Mouse (Mus musculus): ENCODE measurements around the gene Coa4. TPM values are rescaled to one million over a fixed set of nuclear protein-coding genes. Genes with fewer than 3 reads are reported as not detected.

Coa4 gene
- polyA plus RNA-seq, 1 experiment from 2014 or later: 19.3 TPM

GRCm38 (mm10) chr7:100497402-100497801 lies 39.5 kb upstream of the Coa4 start:
- no peak overlapping the region for H3K4me3 ChIP-seq
- WGBS: 79% methylated on average over 4 of the region's 4 CpGs
- no peaks in the 10 kb centered on the region for H3K9me3 ChIP-seq
- no peak overlapping the region; the same call in 1 of the 2 replicates for H3K27ac ChIP-seq (replicated peaks)
- peaks cover 22% of the 10 kb centered on the region for H3K27me3 ChIP-seq (replicated peaks; ENCODE audit: low read depth, poor library complexity, severe bottlenecking)
- H3K4me1 ChIP-seq: peaks cover 67% of the 10 kb centered on the region
- DNase-seq (ENCODE audit: low spot score): no peak
- peaks cover 41% of the 10 kb centered on the region for H3K36me3 ChIP-seq (replicated peaks)

- DNase-seq (ENCODE audit: low spot score): no peak
- Histone ChIP-seq H3K4me3 (no peak overlapping the region), H3K36me3 (replicated peaks) (peaks cover 41% of the 10 kb centered on the region), H3K9me3 (no peaks in the 10 kb centered on the region), H3K27ac (replicated peaks) (no peak overlapping the region), H3K4me1 (peaks cover 61% of the 10 kb centered on the region), H3K27me3 (replicated peaks; ENCODE audit: low read depth, poor library complexity, severe bottlenecking) (peaks cover 16% of the 10 kb centered on the region; the same call in 1 of the 2 replicates)
- 90% methylated on average over 13 of the region's 13 CpGs for WGBS
Measured at GRCm38 (mm10) chr7:100497982-100498381, 38.9 kb upstream of the Coa4 start.

GRCm38 (mm10) chr7:100499465-100499864 lies 37.4 kb upstream of the Coa4 start:
- Histone ChIP-seq H3K36me3 (replicated peaks) (peaks cover 41% of the 10 kb centered on the region), H3K4me1 (peaks cover 46% of the 10 kb centered on the region), H3K27me3 (replicated peaks; ENCODE audit: low read depth, poor library complexity, severe bottlenecking) (peaks cover 2% of the 10 kb centered on the region; the same call in 1 of the 2 replicates), H3K9me3 (no peaks in the 10 kb centered on the region), H3K4me3 (no peak overlapping the region), H3K27ac (replicated peaks) (no peak overlapping the region)
- DNase-seq (ENCODE audit: low spot score): no peak

GRCm38 (mm10) chr7:100500276-100500977 lies 36.4 kb upstream of the Coa4 start:
- Histone ChIP-seq H3K4me1 (peaks cover 37% of the 10 kb centered on the region), H3K27me3 (replicated peaks; ENCODE audit: low read depth, poor library complexity, severe bottlenecking) (no peaks in the 10 kb centered on the region), H3K4me3 (no peak overlapping the region), H3K27ac (replicated peaks) (no peak overlapping the region; the same call in 1 of the 2 replicates), H3K36me3 (replicated peaks) (peaks cover 41% of the 10 kb centered on the region), H3K9me3 (no peaks in the 10 kb centered on the region)
- 76% methylated on average over 16 of the region's 16 CpGs for WGBS
- DNase-seq (ENCODE audit: low spot score): no peak

GRCm38 (mm10) chr7:100501027-100501843 lies 35.6 kb upstream of the Coa4 start:
- Histone ChIP-seq H3K4me1 (peaks cover 29% of the 10 kb centered on the region), H3K9me3 (no peaks in the 10 kb centered on the region), H3K27me3 (replicated peaks; ENCODE audit: low read depth, poor library complexity, severe bottlenecking) (no peaks in the 10 kb centered on the region), H3K27ac (replicated peaks) (0 out of 2 replicates have a peak overlapping the region, but pooled peaks have one; percentile 40), H3K36me3 (replicated peaks) (peaks cover 41% of the 10 kb centered on the region), H3K4me3 (no peak overlapping the region)
- DNase-seq (ENCODE audit: low spot score): no peak
- WGBS: 69% methylated on average over 6 of the region's 6 CpGs

- no peak overlapping the region for H3K27ac ChIP-seq (replicated peaks)
- H3K27me3 ChIP-seq (replicated peaks; ENCODE audit: low read depth, poor library complexity, severe bottlenecking): no peaks in the 10 kb centered on the region; the same call in 1 of the 2 replicates
- H3K4me1 ChIP-seq: peaks cover 22% of the 10 kb centered on the region
- no peak overlapping the region for H3K4me3 ChIP-seq
- DNase-seq (ENCODE audit: low spot score): no peak
- 67% methylated on average over 2 of the region's 2 CpGs for WGBS
- no peaks in the 10 kb centered on the region for H3K9me3 ChIP-seq
- H3K36me3 ChIP-seq (replicated peaks): peaks cover 36% of the 10 kb centered on the region
Measured at GRCm38 (mm10) chr7:100501844-100502373, 35.0 kb upstream of the Coa4 start.

- WGBS: 88% methylated on average over 7 of the region's 7 CpGs
- Histone ChIP-seq H3K27ac (replicated peaks) (no peak overlapping the region), H3K36me3 (replicated peaks) (peaks cover 30% of the 10 kb centered on the region), H3K4me1 (peaks cover 21% of the 10 kb centered on the region), H3K27me3 (replicated peaks; ENCODE audit: low read depth, poor library complexity, severe bottlenecking) (no peaks in the 10 kb centered on the region; the same call in 1 of the 2 replicates), H3K4me3 (no peak overlapping the region), H3K9me3 (no peaks in the 10 kb centered on the region)
- DNase-seq (ENCODE audit: low spot score): no peak
Measured at GRCm38 (mm10) chr7:100502374-100502922, 34.4 kb upstream of the Coa4 start.

- peaks cover 15% of the 10 kb centered on the region for H3K4me1 ChIP-seq
- H3K4me3 ChIP-seq: no peak overlapping the region
- no peak overlapping the region for H3K27ac ChIP-seq (replicated peaks)
- DNase-seq (ENCODE audit: low spot score): no peak
- peaks cover 24% of the 10 kb centered on the region for H3K36me3 ChIP-seq (replicated peaks)
- WGBS: 90% methylated on average over 5 of the region's 5 CpGs
- H3K27me3 ChIP-seq (replicated peaks; ENCODE audit: low read depth, poor library complexity, severe bottlenecking): no peaks in the 10 kb centered on the region; the same call in 1 of the 2 replicates
- no peaks in the 10 kb centered on the region for H3K9me3 ChIP-seq
Measured at GRCm38 (mm10) chr7:100503076-100503475, 33.8 kb upstream of the Coa4 start.

GRCm38 (mm10) chr7:100504740-100505487 lies 32.0 kb upstream of the Coa4 start:
- no peaks in the 10 kb centered on the region for H3K9me3 ChIP-seq
- peaks cover 6% of the 10 kb centered on the region for H3K36me3 ChIP-seq (replicated peaks)
- H3K27me3 ChIP-seq (replicated peaks; ENCODE audit: low read depth, poor library complexity, severe bottlenecking): no peaks in the 10 kb centered on the region; the same call in 1 of the 2 replicates
- peaks cover 14% of the 10 kb centered on the region; the same call in 1 of the 2 replicates for H3K4me1 ChIP-seq
- H3K4me3 ChIP-seq: no peak overlapping the region
- H3K27ac ChIP-seq (replicated peaks): no peak overlapping the region
- 89% methylated on average over 13 of the region's 13 CpGs for WGBS
- no peak for DNase-seq (ENCODE audit: low spot score)

- no peak overlapping the region for H3K27ac ChIP-seq (replicated peaks)
- H3K4me1 ChIP-seq: 0 out of 2 replicates have a peak, but pooled peaks cover under 1% of the 10 kb centered on the region
- no peak overlapping the region for H3K4me3 ChIP-seq
- H3K9me3 ChIP-seq: no peaks in the 10 kb centered on the region
- DNase-seq (ENCODE audit: low spot score): no peak
- H3K36me3 ChIP-seq (replicated peaks): no peaks in the 10 kb centered on the region
- WGBS: 73% methylated on average over 4 of the region's 4 CpGs
- peaks cover 5% of the 10 kb centered on the region; the same call in 1 of the 2 replicates for H3K27me3 ChIP-seq (replicated peaks; ENCODE audit: low read depth, poor library complexity, severe bottlenecking)
Measured at GRCm38 (mm10) chr7:100506494-100506893, 30.4 kb upstream of the Coa4 start.

- no peaks in the 10 kb centered on the region for H3K9me3 ChIP-seq
- WGBS: 80% methylated on average over 3 of the region's 3 CpGs
- no peak overlapping the region for H3K27ac ChIP-seq (replicated peaks)
- no peaks in the 10 kb centered on the region for H3K36me3 ChIP-seq (replicated peaks)
- H3K4me1 ChIP-seq: no peaks in the 10 kb centered on the region
- H3K4me3 ChIP-seq: no peak overlapping the region
- peaks cover 16% of the 10 kb centered on the region; the same call in 1 of the 2 replicates for H3K27me3 ChIP-seq (replicated peaks; ENCODE audit: low read depth, poor library complexity, severe bottlenecking)
- DNase-seq (ENCODE audit: low spot score): no peak
Measured at GRCm38 (mm10) chr7:100508670-100509069, 28.2 kb upstream of the Coa4 start.

- Histone ChIP-seq H3K36me3 (replicated peaks) (no peaks in the 10 kb centered on the region), H3K4me1 (peaks cover 3% of the 10 kb centered on the region; the same call in 1 of the 2 replicates), H3K27me3 (replicated peaks; ENCODE audit: low read depth, poor library complexity, severe bottlenecking) (peaks cover 19% of the 10 kb centered on the region; the same call in 1 of the 2 replicates), H3K4me3 (no peak overlapping the region), H3K27ac (replicated peaks) (no peak overlapping the region), H3K9me3 (no peaks in the 10 kb centered on the region)
- DNase-seq (ENCODE audit: low spot score): no peak
- 84% methylated on average over 8 of the region's 8 CpGs for WGBS
Measured at GRCm38 (mm10) chr7:100511602-100512001, 25.3 kb upstream of the Coa4 start.

Data from embryonic facial prominence, embryonic 10.5 days (tissue).